ENCODE assay signal across 21 mouse cellular contexts in genomic region chr6:86087813-86088212, GRCm38 (mm10). TPM values are rescaled to one million over a fixed set of nuclear protein-coding genes. Genes with fewer than 3 reads are reported as not detected.
DNase-seq lines count a peak whose midpoint lies in the region; ATAC-seq and TF ChIP-seq lines count a peak whose summit lies in the region.
"Had no signal": no experiment of that assay in that cellular context is flagged by ENCODE, and none has a peak within 500 bp of the region (broad histone marks: within the 10 kb centered on the region; RNA-seq: fewer than 3 reads in every experiment).

No protein-coding gene starts in this region.

- no peaks in the 10 kb centered on the region for H3K9me3 ChIP-seq in forebrain, embryonic 14.5 days (replicated peaks; ENCODE audit: control insufficient read depth, low read length)
- H3K9me3 ChIP-seq in forebrain, embryonic 10.5 days = no peaks in the 10 kb centered on the region
- H3K9me3 ChIP-seq in midbrain, embryonic 14.5 days (ENCODE audit: control insufficient read depth, low read length) = no peaks in the 10 kb centered on the region
- no peaks in the 10 kb centered on the region for H3K9me3 ChIP-seq in midbrain, embryonic 10.5 days (replicated peaks)
- no peaks in the 10 kb centered on the region for H3K9me3 ChIP-seq in heart, embryonic 12.5 days (replicated peaks)

- H3K36me3 ChIP-seq in forebrain, embryonic 14.5 days (ENCODE audit: control insufficient read depth, insufficient read depth, low read length) = peaks cover 40% of the 10 kb centered on the region
- peaks cover 19% of the 10 kb centered on the region for H3K36me3 ChIP-seq in forebrain, embryonic 10.5 days (replicated peaks)
- peaks cover 42% of the 10 kb centered on the region for H3K36me3 ChIP-seq in midbrain, embryonic 14.5 days (ENCODE audit: control insufficient read depth, insufficient read depth, low read length)
- peaks cover 36% of the 10 kb centered on the region for H3K36me3 ChIP-seq in midbrain, embryonic 10.5 days
- no peaks in the 10 kb centered on the region for H3K36me3 ChIP-seq in heart, embryonic 12.5 days

- no peak overlapping the region for H3K9ac ChIP-seq in forebrain, embryonic 14.5 days (ENCODE audit: low read length)
- no peak overlapping the region for H3K9ac ChIP-seq in midbrain, embryonic 14.5 days (replicated peaks; ENCODE audit: low read length)
- no peak overlapping the region for H3K9ac ChIP-seq in heart, embryonic 12.5 days
- H3K9ac ChIP-seq: lung, embryonic 14.5 days had no signal

- WGBS in forebrain, embryonic 14.5 days = 38% methylated on average over 3 of the region's 3 CpGs
- WGBS in forebrain, embryonic 10.5 days = 42% methylated on average over 3 of the region's 3 CpGs
- 47% methylated on average over 3 of the region's 3 CpGs for WGBS in midbrain, embryonic 14.5 days
- WGBS in midbrain, embryonic 10.5 days = 49% methylated on average over 3 of the region's 3 CpGs
- 38% methylated on average over 3 of the region's 3 CpGs for WGBS in heart, embryonic 12.5 days

- no peak for ATAC-seq in forebrain, embryonic 14.5 days
- no peak for ATAC-seq in midbrain, embryonic 14.5 days (ENCODE audit: low FRiP score, low TSS enrichment)
- no peak for ATAC-seq in heart, embryonic 12.5 days (ENCODE audit: insufficient number of reproducible peaks, low FRiP score)
- ATAC-seq: Patski had no signal

- H3K4me2 ChIP-seq in forebrain, embryonic 14.5 days (ENCODE audit: low read length) = no peak overlapping the region
- no peak overlapping the region for H3K4me2 ChIP-seq in midbrain, embryonic 14.5 days (ENCODE audit: low read length)
- no peak overlapping the region for H3K4me2 ChIP-seq in heart, embryonic 12.5 days
- H3K4me2 ChIP-seq: liver, embryonic 11.5 days; lung, embryonic 14.5 days had no signal

- H3K27me3 ChIP-seq in forebrain, embryonic 14.5 days (replicated peaks; ENCODE audit: control insufficient read depth, insufficient read depth, low read length) = no peaks in the 10 kb centered on the region
- no peaks in the 10 kb centered on the region for H3K27me3 ChIP-seq in forebrain, embryonic 10.5 days (ENCODE audit: poor library complexity, severe bottlenecking)
- no peaks in the 10 kb centered on the region for H3K27me3 ChIP-seq in midbrain, embryonic 14.5 days (ENCODE audit: control insufficient read depth, insufficient read depth, low read length)
- H3K27me3 ChIP-seq in midbrain, embryonic 10.5 days (ENCODE audit: low read depth, poor library complexity, severe bottlenecking) = no peaks in the 10 kb centered on the region
- no peaks in the 10 kb centered on the region for H3K27me3 ChIP-seq in heart, embryonic 12.5 days (replicated peaks)

- H3K4me3 ChIP-seq in forebrain, embryonic 14.5 days (ENCODE audit: low read depth, low read length) = no peak overlapping the region
- no peak overlapping the region for H3K4me3 ChIP-seq in forebrain, embryonic 10.5 days
- H3K4me3 ChIP-seq in midbrain, embryonic 14.5 days (replicated peaks; ENCODE audit: low read depth, low read length) = no peak overlapping the region
- no peak overlapping the region for H3K4me3 ChIP-seq in midbrain, embryonic 10.5 days
- no peak overlapping the region for H3K4me3 ChIP-seq in cortical plate, adult 2 months (ENCODE audit: insufficient read depth, low read length)
- no peak overlapping the region for H3K4me3 ChIP-seq in heart, embryonic 12.5 days
- H3K4me3 ChIP-seq: heart, adult 2 months had no signal

- H3K27ac ChIP-seq in forebrain, embryonic 14.5 days (ENCODE audit: low read depth, low read length) = no peak overlapping the region
- H3K27ac ChIP-seq in forebrain, embryonic 10.5 days = no peak overlapping the region
- no peak overlapping the region for H3K27ac ChIP-seq in midbrain, embryonic 14.5 days (replicated peaks; ENCODE audit: low read depth, low read length)
- H3K27ac ChIP-seq in midbrain, embryonic 10.5 days (replicated peaks) = no peak overlapping the region
- H3K27ac ChIP-seq in cortical plate, adult 2 months (ENCODE audit: insufficient read depth, low read length) = no peak overlapping the region
- no peak overlapping the region for H3K27ac ChIP-seq in heart, embryonic 12.5 days (ENCODE audit: poor library complexity, severe bottlenecking)
- H3K27ac ChIP-seq: heart, adult 2 months; macrophage had no signal

- H3K4me1 ChIP-seq in forebrain, embryonic 14.5 days (ENCODE audit: control insufficient read depth, insufficient read depth, low read length) = no peaks in the 10 kb centered on the region
- no peaks in the 10 kb centered on the region for H3K4me1 ChIP-seq in forebrain, embryonic 10.5 days
- H3K4me1 ChIP-seq in midbrain, embryonic 14.5 days (ENCODE audit: control insufficient read depth, insufficient read depth, low read length) = no peaks in the 10 kb centered on the region
- peaks cover 12% of the 10 kb centered on the region; the same call in 1 of the 2 replicates for H3K4me1 ChIP-seq in midbrain, embryonic 10.5 days
- peaks cover 2% of the 10 kb centered on the region for H3K4me1 ChIP-seq in cortical plate, adult 2 months (ENCODE audit: control insufficient read depth, insufficient read depth, low read length)
- 0 out of 2 replicates have a peak, but pooled peaks cover 1% of the 10 kb centered on the region for H3K4me1 ChIP-seq in heart, embryonic 12.5 days (replicated peaks)

- 0 out of 2 replicates have a peak, but pooled peaks have one; percentile 31 for TF ChIP-seq POLR2A in cortical plate, adult 2 months (IDR thresholded peaks at IDR 0.05; ENCODE audit: extremely low read depth, insufficient read depth, low read length)

- DNase-seq in forebrain, embryonic 14.5 days (ENCODE audit: low spot score) = peak; percentile 28
- no peak for DNase-seq in forebrain, embryonic 10.5 days (ENCODE audit: extremely low spot score, low spot score)
- DNase-seq in midbrain, embryonic 14.5 days = peak; percentile 35
- no peak for DNase-seq in midbrain, embryonic 10.5 days (ENCODE audit: low spot score)
- peak; percentile 71 to 74 for DNase-seq in layer of hippocampus, postnatal 36 days
- DNase-seq in adrenal gland, postnatal 36 days = no peak
- DNase-seq: cerebellum, postnatal 36 days; heart, adult 2 months; heart, postnatal 10 days; kidney, adult 8-10 months; kidney, postnatal 36 days; lung, embryonic 14.5 days; right cerebral cortex, postnatal 4 days; thymus, adult 18-20 months had no signal

- TF ChIP-seq CTCF in cortical plate, adult 2 months (IDR thresholded peaks at IDR 0.05; ENCODE audit: extremely low read depth, insufficient read depth, low read length) = no peak

RNA-seq across cellular contexts. Expression of gene Add2, which starts 59.3 kb away (rescaled TPM):
- polyA plus RNA-seq in forebrain, embryonic 14.5 days (2014; fragmentation: Nextera tagmentation; extraction: Ambion mirVana) = 108 and 134 TPM in 2 replicates
- 30.7 and 36.5 TPM in 2 replicates for polyA plus RNA-seq in forebrain, embryonic 10.5 days (2016; fragmentation: Nextera tagmentation; extraction: Ambion mirVana)
- polyA plus RNA-seq in midbrain, embryonic 14.5 days (2014; fragmentation: Nextera tagmentation; extraction: Ambion mirVana) = 117 and 136 TPM in 2 replicates
- polyA plus RNA-seq in midbrain, embryonic 10.5 days (2016; fragmentation: Nextera tagmentation; extraction: Ambion mirVana) = 43.3 and 81.8 TPM in 2 replicates
- polyA plus RNA-seq in cortical plate, adult 2 months (2012; rRNA removed) = 121 and 124 TPM in 2 replicates
- total RNA-seq in layer of hippocampus, postnatal 36 days (2021) = 100 to 1,000 TPM; 262 to 287 TPM
- 10.8 and 12.3 TPM in 2 replicates for polyA plus RNA-seq in heart, embryonic 12.5 days (2016; fragmentation: Nextera tagmentation; extraction: Ambion mirVana)
- 1 to 10 TPM; 1.3 to 1.9 TPM for total RNA-seq in adrenal gland, postnatal 36 days (2021)
- total RNA-seq: monocyte, adult 5-6 weeks; neutrophil, adult 5-6 weeks had no signal
- polyA plus RNA-seq: macrophage had no signal

Comparison
In these comparisons a context has a peak if more than half of its experiments do, and no peak if none do; other contexts are left out.
1. DNase-seq: peak in forebrain, embryonic 14.5 days (single experiment), midbrain, embryonic 14.5 days (single experiment) and layer of hippocampus, postnatal 36 days (2 of 2); none in forebrain, embryonic 10.5 days (single experiment), midbrain, embryonic 10.5 days (single experiment) and adrenal gland, postnatal 36 days (0 of 2).